Mouse (Mus musculus) frontal cortex, postnatal 14 days (tissue): Measurements from ENCODE around the gene Olfml1.

ENCODE experiments used
- DNase-seq, 2 experiments: peaks; one replicate each; pipeline ENCODE4 v3.0.0; 2022; ENCODE audit warnings: low spot score in 2 of 2

The Olfml1 gene

GRCm38 (mm10) chr7:107594857-107595402 lies 27.7 kb downstream of the Olfml1 start, which contains the start of gene Ppfibp2:
Gene Ppfibp2 (plus strand): TSS chr7:107595207.
- DNase-seq, result peak; percentile 68 to 76

- no peak for DNase-seq
Observed at GRCm38 (mm10) chr7:107595426-107595825, 28.2 kb downstream of the Olfml1 start.

- DNase-seq, result no peak
Observed at GRCm38 (mm10) chr7:107596753-107597152, 29.5 kb downstream of the Olfml1 start.

- DNase-seq, result no peak
Observed at GRCm38 (mm10) chr7:107597956-107598355, 30.7 kb downstream of the Olfml1 start.

GRCm38 (mm10) chr7:107600651-107601050 lies 33.4 kb downstream of the Olfml1 start:
- no peak for DNase-seq

GRCm38 (mm10) chr7:107602505-107602904 lies 35.3 kb downstream of the Olfml1 start:
- DNase-seq, result no peak

GRCm38 (mm10) chr7:107602913-107603312 lies 35.7 kb downstream of the Olfml1 start:
- DNase-seq, result no peak

- DNase-seq, result no peak
Observed at GRCm38 (mm10) chr7:107607766-107608165, 40.5 kb downstream of the Olfml1 start.

- no peak for DNase-seq
Observed at GRCm38 (mm10) chr7:107609622-107610255, 42.5 kb downstream of the Olfml1 start.

- DNase-seq, result no peak
Observed at GRCm38 (mm10) chr7:107610880-107611279, 43.6 kb downstream of the Olfml1 start.

- DNase-seq, result no peak
Observed at GRCm38 (mm10) chr7:107618028-107618992, 51.1 kb downstream of the Olfml1 start.

- DNase-seq, result no peak
Observed at GRCm38 (mm10) chr7:107619225-107619624, 52.0 kb downstream of the Olfml1 start.

GRCm38 (mm10) chr7:107620137-107620536 lies 52.9 kb downstream of the Olfml1 start:
- DNase-seq, result no peak

- DNase-seq, result no peak
Observed at GRCm38 (mm10) chr7:107624432-107624831, 57.2 kb downstream of the Olfml1 start.

- no peak for DNase-seq
Observed at GRCm38 (mm10) chr7:107625061-107625460, 57.8 kb downstream of the Olfml1 start, which contains the start of gene 5330417H12Rik. Gene 5330417H12Rik (minus strand): TSS chr7:107625161.

GRCm38 (mm10) chr7:107625781-107626180 lies 58.5 kb downstream of the Olfml1 start:
- DNase-seq, result no peak

GRCm38 (mm10) chr7:107628383-107628782 lies 61.1 kb downstream of the Olfml1 start:
- no peak for DNase-seq

- no peak for DNase-seq
Observed at GRCm38 (mm10) chr7:107633201-107633600, 66.0 kb downstream of the Olfml1 start.

- no peak for DNase-seq
Observed at GRCm38 (mm10) chr7:107637398-107637797, 70.2 kb downstream of the Olfml1 start.

- DNase-seq, result no peak
Observed at GRCm38 (mm10) chr7:107638026-107638425, 70.8 kb downstream of the Olfml1 start.
